Mouse (Mus musculus) stomach, embryonic 15.5 days (tissue): Measurements from ENCODE around the gene Shc4. TPM values are rescaled to one million over a fixed set of nuclear protein-coding genes. Genes with fewer than 3 reads are reported as not detected.

Experiments used
- ATAC-seq: fragments of 200-750 bp; cut with Nextera tagmentation; 2 replicates; pipeline ENCODE4 v1.8.0; 2017; ENCODE audit warnings: low read depth, moderate number of reproducible peaks, moderate TSS enrichment; ENCODE audit not compliant: insufficient read depth, low FRiP score
- H3K27ac ChIP-seq: fragments of 300-500 bp; sonication (generic); 2 replicates; pipeline ENCODE4 v1.5.1; 2015; ENCODE audit warnings: mild to moderate bottlenecking, inconsistent platforms
- H3K27me3 ChIP-seq: fragments of 300-500 bp; sonication (generic); replicated peaks from 2 replicates; pipeline ENCODE4 v1.6.1; 2015; ENCODE audit warnings: inconsistent platforms
- H3K36me3 ChIP-seq: fragments of 300-500 bp; sonication (generic); 2 replicates; pipeline ENCODE4 v1.6.1; 2015; ENCODE audit warnings: inconsistent platforms
- H3K4me1 ChIP-seq: fragments of 300-500 bp; sonication (generic); 2 replicates; pipeline ENCODE4 v1.6.1; 2015; ENCODE audit warnings: inconsistent platforms
- H3K4me2 ChIP-seq: fragments of 300-500 bp; sonication (generic); 2 replicates; pipeline ENCODE4 v1.6.1; 2015; ENCODE audit warnings: mild to moderate bottlenecking, inconsistent platforms
- H3K4me3 ChIP-seq: fragments of 300-500 bp; sonication (generic); replicated peaks from 2 replicates; pipeline ENCODE4 v1.5.1; 2015; ENCODE audit warnings: inconsistent platforms
- H3K9ac ChIP-seq: fragments of 300-500 bp; sonication (generic); 2 replicates; pipeline ENCODE4 v1.6.1; 2015; ENCODE audit warnings: inconsistent platforms
- H3K9me3 ChIP-seq: fragments of 300-500 bp; sonication (generic); 2 replicates; pipeline ENCODE4 v1.6.1; 2016; ENCODE audit warnings: inconsistent platforms
- WGBS: fragments of 180-500 bp; shearing (Covaris S2); methylation state at CpG from one replicate; pipeline ENCODE4 v1.1.7; 2015; 5-methylcytosine and 5-hydroxymethylcytosine counted together
- polyA plus RNA-seq: library from polyadenylated mRNA; unstranded; fragments of >200 nt; fragmentation: Nextera tagmentation; extraction: Ambion mirVana; gene quantifications from 2 replicates; pipeline ENCODE4 v1.2.1, GENCODE M21; 2015

Gene Shc4
- polyA plus RNA-seq, 1 experiment from 2014 or later: 3.1 TPM

- Histone ChIP-seq H3K27ac (no peak overlapping the region), H3K9me3 (no peaks in the 10 kb centered on the region), H3K36me3 (peaks cover 19% of the 10 kb centered on the region), H3K4me3 (no peak overlapping the region), H3K9ac (no peak overlapping the region), H3K27me3 (no peaks in the 10 kb centered on the region), H3K4me1 (no peaks in the 10 kb centered on the region), H3K4me2 (no peak overlapping the region)
- WGBS: 78% methylated on average over 6 of the region's 6 CpGs
- no peak for ATAC-seq
Measured at GRCm38 (mm10) chr2:125598251-125598650, 125.7 kb downstream of the Shc4 start.

- H3K4me1 ChIP-seq: no peaks in the 10 kb centered on the region
- H3K9ac ChIP-seq: no peak overlapping the region
- H3K4me3 ChIP-seq: no peak overlapping the region
- no peaks in the 10 kb centered on the region for H3K27me3 ChIP-seq
- 93% methylated on average over 12 of the region's 12 CpGs for WGBS
- peaks cover 10% of the 10 kb centered on the region; the same call in 1 of the 2 replicates for H3K36me3 ChIP-seq
- no peaks in the 10 kb centered on the region for H3K9me3 ChIP-seq
- no peak for ATAC-seq
- H3K4me2 ChIP-seq: no peak overlapping the region
- H3K27ac ChIP-seq: no peak overlapping the region
Measured at GRCm38 (mm10) chr2:125594786-125595185, 129.2 kb downstream of the Shc4 start.

GRCm38 (mm10) chr2:125594072-125594471 lies 129.9 kb downstream of the Shc4 start:
- 83% methylated on average over 6 of the region's 6 CpGs for WGBS
- Histone ChIP-seq H3K4me1 (no peaks in the 10 kb centered on the region), H3K4me2 (no peak overlapping the region), H3K9me3 (no peaks in the 10 kb centered on the region), H3K27ac (no peak overlapping the region), H3K36me3 (peaks cover 10% of the 10 kb centered on the region; the same call in 1 of the 2 replicates), H3K9ac (no peak overlapping the region), H3K27me3 (no peaks in the 10 kb centered on the region), H3K4me3 (no peak overlapping the region)
- ATAC-seq: no peak

- no peak for ATAC-seq
- H3K27ac ChIP-seq: no peak overlapping the region
- 88% methylated on average over 4 of the region's 4 CpGs for WGBS
- no peaks in the 10 kb centered on the region for H3K4me1 ChIP-seq
- no peak overlapping the region for H3K9ac ChIP-seq
- H3K4me3 ChIP-seq: no peak overlapping the region
- H3K9me3 ChIP-seq: no peaks in the 10 kb centered on the region
- H3K27me3 ChIP-seq: no peaks in the 10 kb centered on the region
- H3K4me2 ChIP-seq: no peak overlapping the region
- peaks cover 15% of the 10 kb centered on the region for H3K36me3 ChIP-seq
Measured at GRCm38 (mm10) chr2:125591895-125592294, 132.1 kb downstream of the Shc4 start.

- 87% methylated on average over 12 of the region's 12 CpGs for WGBS
- no peaks in the 10 kb centered on the region for H3K9me3 ChIP-seq
- H3K4me3 ChIP-seq: no peak overlapping the region
- H3K4me2 ChIP-seq: no peak overlapping the region
- peaks cover 30% of the 10 kb centered on the region for H3K36me3 ChIP-seq
- ATAC-seq: no peak
- H3K27ac ChIP-seq: no peak overlapping the region
- no peaks in the 10 kb centered on the region for H3K27me3 ChIP-seq
- no peak overlapping the region for H3K9ac ChIP-seq
- no peaks in the 10 kb centered on the region for H3K4me1 ChIP-seq
Measured at GRCm38 (mm10) chr2:125589287-125589686, 134.7 kb downstream of the Shc4 start.

- no peak for ATAC-seq
- no peak overlapping the region for H3K27ac ChIP-seq
- H3K4me1 ChIP-seq: no peaks in the 10 kb centered on the region
- no peak overlapping the region for H3K9ac ChIP-seq
- no peak overlapping the region for H3K4me2 ChIP-seq
- WGBS: 64% methylated on average over 5 of the region's 5 CpGs
- H3K27me3 ChIP-seq: no peaks in the 10 kb centered on the region
- H3K4me3 ChIP-seq: no peak overlapping the region
- 0 out of 2 replicates have a peak, but pooled peaks cover 10% of the 10 kb centered on the region for H3K36me3 ChIP-seq
- H3K9me3 ChIP-seq: no peaks in the 10 kb centered on the region
Measured at GRCm38 (mm10) chr2:125581081-125581480, 142.9 kb downstream of the Shc4 start.

- Histone ChIP-seq H3K9me3 (no peaks in the 10 kb centered on the region), H3K9ac (no peak overlapping the region), H3K27ac (no peak overlapping the region), H3K36me3 (peaks cover 12% of the 10 kb centered on the region; the same call in 1 of the 2 replicates), H3K4me1 (no peaks in the 10 kb centered on the region), H3K4me2 (no peak overlapping the region), H3K27me3 (no peaks in the 10 kb centered on the region), H3K4me3 (no peak overlapping the region)
- 74% methylated on average over 4 of the region's 4 CpGs for WGBS
- ATAC-seq: no peak
Measured at GRCm38 (mm10) chr2:125577670-125578069, 146.3 kb downstream of the Shc4 start.

Other genes with a start within 250 kb of the Shc4 start
- gene Gm9913, start 219.1 kb downstream of the Shc4 start, polyA plus RNA-seq: 0.45 and 0.67 TPM in 2 replicates
- 25.9 and 27.9 TPM in 2 replicates for gene Fbn1, start 216.2 kb downstream of the Shc4 start, polyA plus RNA-seq
- gene Cep152, start 99.0 kb downstream of the Shc4 start, polyA plus RNA-seq: 5.2 TPM in 2 replicates
- gene Eid1, start 51.1 kb downstream of the Shc4 start, polyA plus RNA-seq: 139 and 147 TPM in 2 replicates
- gene Secisbp2l, start 58.7 kb upstream of the Shc4 start, polyA plus RNA-seq: 14.7 and 17.0 TPM in 2 replicates
- gene Galk2, start 135.0 kb upstream of the Shc4 start, polyA plus RNA-seq: 42.1 and 49.5 TPM in 2 replicates
- gene Cops2, start 135.0 kb upstream of the Shc4 start, polyA plus RNA-seq: 66.1 and 69.4 TPM in 2 replicates